In genomic region chr10:107225871-107226270, GRCm38 (mm10) we compare ENCODE assay signal across 14 mouse cellular contexts.
DNase-seq lines count a peak whose midpoint lies in the region.
"Had no signal": no experiment of that assay in that cellular context is flagged by ENCODE, and none has a peak within 500 bp of the region (broad histone marks: within the 10 kb centered on the region; RNA-seq: fewer than 3 reads in every experiment).

No protein-coding gene starts in this region.

- DNase-seq in adipocyte (ENCODE audit: low spot score) = peak; percentile 94
- DNase-seq in urinary bladder, postnatal 25 days (ENCODE audit: low spot score) = no peak
- DNase-seq: adrenal gland, adult 2 months; adrenal gland, adult 8-10 months; adrenal gland, postnatal 10 days; adrenal gland, postnatal 14 days; adrenal gland, postnatal 25 days; adrenal gland, postnatal 36 days; B cell, adult 2 months; cerebellum, adult 11 months; cerebellum, adult 11-12 months; cerebellum, adult 18-20 months; cerebellum, adult 2 months; cerebellum, adult 8-10 months had no signal
